Mouse (Mus musculus) spleen, postnatal 14 days (tissue): ENCODE measurements at regions not wholly inside any gene's neighbourhood (a gene's known extent, or its start where the extent isn't known, plus 50 kb on each side); places are given as distances from the start of the nearest gene placed in this dataset.
"Not testable (repeated sequence)": the region's sequence is repeated elsewhere in the genome, so short reads cannot be mapped to it uniquely, and the experiment has no call there.

ENCODE experiments used
- DNase-seq, 2 experiments: peaks; one replicate each; pipeline ENCODE4 v3.0.0; 2021 to 2022; ENCODE audit warnings: low spot score in 2 of 2

DNA sequence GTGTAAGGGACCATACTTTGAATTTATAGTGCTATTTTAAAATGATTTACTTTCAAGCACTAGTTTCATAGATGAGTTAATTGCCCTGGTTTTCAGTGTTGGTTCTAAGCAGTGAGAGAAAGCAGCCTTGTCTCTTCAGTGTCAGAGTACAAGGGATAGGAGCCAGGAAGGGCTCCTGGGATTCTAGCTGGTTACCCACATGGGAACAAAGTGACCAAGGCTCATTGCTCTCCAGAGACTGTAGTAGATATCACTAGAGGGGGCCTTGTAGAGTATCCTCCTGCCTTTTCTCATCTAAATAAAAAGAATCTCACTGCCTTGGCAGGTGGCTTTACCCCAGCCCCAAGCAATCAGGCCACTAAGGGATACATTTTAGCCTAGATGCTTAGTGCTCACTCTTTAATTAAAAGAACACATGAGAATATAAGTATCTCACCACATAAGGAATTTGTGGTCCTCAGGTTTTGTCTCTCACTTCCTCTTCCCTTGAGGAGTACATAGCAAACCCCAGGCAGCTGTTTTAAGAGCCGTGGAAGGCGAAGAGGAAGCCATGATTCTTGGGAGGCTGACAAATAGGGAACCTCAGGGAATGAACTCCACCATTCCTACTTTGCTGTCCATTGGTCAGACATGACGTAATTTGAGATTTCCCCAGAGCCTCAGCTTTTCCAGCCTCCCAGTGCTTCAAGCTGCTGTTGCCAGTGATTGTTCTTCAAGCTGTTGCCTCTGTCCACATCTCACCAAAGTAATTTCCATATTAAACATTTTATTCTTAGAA lies 449.2 kb upstream of the Ube2e3 start:
- DNase-seq, result no peak

DNA sequence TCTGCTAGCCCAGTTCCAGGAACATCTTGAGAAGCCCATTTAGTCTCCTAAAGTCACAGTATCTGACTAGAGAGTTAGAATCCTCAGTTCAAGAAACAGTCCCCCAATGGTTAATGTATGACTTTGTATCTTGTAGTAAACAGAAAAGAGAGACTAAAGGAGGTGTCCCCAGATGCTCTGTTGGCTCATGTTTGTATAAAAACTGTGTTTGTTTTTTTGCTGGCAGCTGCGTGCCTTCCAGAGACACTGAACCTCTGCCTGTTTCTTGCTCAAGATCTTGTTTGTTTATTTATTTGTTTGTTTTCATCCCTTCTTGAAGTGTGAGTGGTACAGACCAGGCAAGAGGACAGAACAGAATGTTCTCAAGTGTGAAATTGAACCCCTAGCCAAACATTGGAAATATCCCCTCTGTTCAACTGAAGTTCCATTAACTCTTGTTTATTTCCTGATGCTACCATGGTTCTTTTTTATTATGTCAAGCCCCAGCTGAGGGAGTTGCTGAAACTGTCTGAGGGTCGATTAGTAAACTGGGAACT lies 451.3 kb upstream of the Ube2e3 start:
- no peak for DNase-seq

DNA sequence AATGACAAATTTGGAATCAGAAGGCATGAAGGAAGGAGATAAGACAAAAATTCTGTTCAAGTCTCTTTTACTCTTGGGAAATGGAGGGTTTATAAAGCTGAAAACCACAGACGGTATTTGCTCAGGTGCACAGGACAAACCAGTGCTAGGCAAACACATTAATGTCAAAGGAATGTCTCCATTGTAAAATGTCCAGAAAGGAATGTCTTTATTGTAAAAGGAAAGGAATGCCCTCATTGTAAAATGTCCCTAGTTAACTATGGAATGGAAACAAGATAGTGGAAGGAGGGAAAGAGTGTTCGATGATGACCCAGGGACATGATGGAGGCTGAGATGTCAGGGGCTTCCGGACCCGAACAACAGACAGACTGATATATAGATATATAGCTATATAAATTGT lies 454.9 kb upstream of the Ube2e3 start:
- no peak for DNase-seq

DNA sequence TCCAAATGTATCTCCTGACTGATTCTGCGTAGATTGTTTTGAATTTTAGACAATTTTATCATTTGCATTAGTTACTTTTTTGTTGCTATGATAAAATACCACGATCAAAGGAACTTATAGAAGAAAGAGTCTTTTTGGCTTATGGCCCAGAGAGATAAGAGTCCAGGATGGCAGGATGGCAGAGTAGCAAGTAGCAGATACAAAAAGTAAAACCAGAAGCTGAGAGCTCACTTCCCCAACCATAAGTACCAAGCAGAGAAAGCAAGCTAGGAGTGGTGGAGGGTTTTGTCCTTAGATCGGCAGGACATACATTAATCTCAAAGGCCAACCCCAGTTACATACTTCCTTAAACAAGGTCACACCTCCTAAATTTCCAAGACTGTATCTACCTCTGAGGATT lies 457.7 kb upstream of the Cwc22 start:
- DNase-seq, result no peak

DNA sequence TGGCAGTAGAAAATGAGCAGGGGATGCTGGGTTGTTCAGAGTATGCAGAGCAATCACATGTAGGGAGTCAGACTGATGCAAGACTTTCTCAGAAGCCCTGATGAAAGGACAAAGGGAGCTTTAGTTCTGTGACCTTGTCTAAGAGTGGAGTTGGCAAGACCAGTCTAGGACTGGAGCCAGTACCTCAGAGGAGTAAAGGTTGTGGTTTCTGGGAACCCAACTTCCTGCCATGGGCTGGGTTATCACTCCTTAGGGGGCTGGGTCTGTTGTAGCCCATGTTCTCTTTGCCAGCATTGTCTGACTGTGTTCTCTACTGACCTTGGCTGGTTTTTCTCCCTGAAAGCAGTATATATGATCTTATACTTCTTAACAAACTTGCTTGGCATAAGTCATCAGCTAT lies 453.1 kb upstream of the Cwc22 start:
- no peak for DNase-seq

DNA sequence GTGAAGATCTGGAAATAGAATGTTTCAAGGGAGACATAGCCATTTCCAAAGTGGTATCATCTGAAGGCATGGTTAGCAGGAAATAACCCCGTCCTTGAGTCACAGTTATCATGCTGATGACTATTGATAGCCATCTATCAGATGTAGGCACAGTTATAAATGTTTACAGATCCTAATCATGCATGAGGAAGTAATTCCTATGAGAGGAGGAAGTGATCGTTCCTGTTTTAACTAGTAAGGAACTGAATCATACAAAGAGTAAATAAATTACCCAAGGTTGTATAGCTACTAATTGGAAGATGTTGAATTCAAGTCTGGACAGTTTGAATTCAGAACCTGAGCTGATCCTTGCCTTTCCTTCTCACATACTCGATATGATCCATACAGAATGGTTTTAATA lies 450.7 kb upstream of the Cwc22 start:
- no peak for DNase-seq

DNA sequence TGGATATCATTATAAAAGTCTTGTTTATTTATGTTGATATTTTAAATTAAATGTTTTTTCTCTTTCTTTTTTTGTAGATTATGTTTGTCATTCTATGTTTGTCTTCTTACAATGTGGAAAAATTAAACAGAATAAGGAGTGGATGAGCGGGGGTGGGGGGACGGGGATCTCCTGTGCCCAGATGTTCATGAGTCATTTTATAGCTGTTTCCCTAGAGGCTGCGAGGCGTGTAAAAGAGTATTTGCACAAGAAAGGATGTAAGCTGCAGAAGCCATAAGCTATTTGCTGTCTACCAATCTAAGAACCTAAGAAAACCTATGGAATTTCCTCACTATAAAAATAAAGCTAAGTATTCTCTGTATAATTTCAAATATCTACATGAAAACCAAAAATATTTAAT lies 446.9 kb upstream of the Cwc22 start:
- no peak for DNase-seq

DNA sequence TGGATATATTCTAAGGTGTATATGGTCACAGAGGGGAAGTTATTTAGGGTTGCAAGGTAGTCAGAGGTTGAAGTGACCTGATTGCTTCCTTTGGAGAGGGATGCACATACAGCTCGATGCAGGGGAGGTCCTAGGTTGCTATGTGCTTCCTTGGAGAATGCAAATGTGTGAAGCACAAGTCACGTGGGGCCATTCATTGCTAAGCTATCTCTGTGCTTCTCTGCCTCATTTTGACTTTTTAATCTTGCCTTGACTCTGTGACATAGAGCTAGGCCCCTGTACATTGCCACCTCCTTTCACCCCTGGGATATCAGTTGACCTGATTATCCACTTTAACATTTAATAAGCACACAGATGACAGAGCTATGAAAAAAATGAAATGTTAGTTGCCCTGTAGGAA lies 446.2 kb upstream of the Cwc22 start:
- DNase-seq, result no peak

DNA sequence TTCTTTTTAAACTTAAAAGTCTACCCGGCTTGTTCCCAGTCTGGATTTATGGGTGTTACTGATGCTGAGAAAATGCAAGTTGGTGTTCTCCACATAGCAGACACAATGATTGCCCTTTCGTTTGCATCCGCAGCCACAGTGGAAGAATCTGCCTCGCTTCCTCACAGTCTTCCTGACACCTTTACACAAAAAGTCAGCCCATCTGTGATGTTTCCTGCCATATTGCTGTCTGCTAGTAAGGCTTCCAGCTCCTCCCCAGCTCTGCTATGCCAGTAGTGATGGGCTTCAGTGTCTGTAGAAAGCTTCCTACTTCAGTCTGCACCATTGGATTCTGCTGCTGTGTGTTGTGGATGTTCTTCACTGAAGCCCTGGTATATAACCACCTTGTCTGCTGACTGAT lies 441.8 kb upstream of the Cwc22 start:
- no peak for DNase-seq

DNA sequence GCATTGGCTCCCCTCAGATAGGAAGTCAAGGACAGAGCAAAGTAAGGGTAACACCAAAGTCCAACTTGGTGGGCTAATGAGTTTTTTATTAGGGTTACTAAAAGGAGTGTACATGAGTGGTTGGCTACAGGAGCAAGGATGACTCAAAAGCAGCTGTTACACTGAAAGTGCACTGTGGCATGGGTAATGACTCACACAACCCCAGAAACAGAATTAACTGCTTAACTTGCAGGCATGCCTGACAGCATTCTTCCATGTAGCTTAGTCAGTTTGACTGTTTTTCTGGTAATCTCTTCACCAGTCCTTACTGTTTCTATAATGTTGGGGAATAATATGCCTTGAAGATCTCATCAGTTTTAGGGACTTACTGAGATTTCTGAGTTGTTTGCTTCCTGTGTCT lies 435.1 kb upstream of the Cwc22 start:
- DNase-seq, result no peak

DNA sequence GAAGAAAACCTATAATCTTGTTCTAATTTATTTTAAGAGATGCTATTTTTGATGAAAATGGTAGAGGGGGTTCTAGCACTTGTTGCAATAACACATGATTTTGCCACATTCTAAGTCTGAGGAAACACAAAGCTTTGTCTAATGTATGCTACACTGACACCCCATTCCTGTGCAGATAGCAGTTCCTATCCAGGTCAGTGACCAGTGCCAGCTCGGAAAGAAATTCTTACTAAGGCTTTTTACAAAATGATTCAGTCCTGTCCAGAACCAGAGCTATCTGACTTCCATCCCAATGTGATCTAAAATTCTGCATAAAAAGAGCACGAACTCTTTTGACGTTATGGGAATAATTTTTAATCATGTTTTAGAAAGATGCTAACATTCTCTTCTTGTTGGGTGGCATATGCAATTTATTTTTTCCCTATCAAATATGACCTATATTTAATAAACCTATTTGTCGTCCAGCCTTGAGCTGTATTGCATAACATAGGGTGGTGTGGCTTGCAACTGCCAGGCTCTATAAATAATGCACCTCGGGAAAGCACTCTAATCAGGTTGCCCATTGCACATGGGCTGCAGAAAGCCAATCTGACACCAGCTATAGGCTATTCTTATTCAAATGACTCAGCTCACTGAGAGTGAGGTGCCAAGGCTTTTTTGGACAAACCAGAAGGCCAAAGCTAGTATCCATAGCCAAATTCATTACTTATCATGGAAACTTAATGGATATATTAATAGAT lies 385.7 kb upstream of the Cwc22 start:
- DNase-seq, result no peak

DNA sequence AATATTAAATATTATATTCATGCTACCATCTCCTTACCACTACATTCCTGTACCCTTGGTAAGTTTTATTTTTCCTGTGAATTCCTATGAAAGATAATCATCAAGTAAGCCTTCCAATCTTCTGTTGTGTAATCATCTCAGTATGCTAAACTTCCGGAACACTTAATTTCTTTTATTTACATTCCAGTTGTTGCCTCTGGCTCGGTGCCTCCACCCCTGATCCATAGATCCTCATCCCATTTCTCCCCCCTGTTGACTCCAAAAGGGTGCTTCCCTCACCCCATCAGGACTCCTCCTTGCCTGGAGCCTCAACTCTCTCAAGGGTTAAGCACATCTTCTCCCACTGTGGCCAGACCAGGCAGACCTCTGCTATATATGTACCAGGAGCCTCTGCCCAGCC lies 379.9 kb upstream of the Cwc22 start:
- DNase-seq, result no peak

DNA sequence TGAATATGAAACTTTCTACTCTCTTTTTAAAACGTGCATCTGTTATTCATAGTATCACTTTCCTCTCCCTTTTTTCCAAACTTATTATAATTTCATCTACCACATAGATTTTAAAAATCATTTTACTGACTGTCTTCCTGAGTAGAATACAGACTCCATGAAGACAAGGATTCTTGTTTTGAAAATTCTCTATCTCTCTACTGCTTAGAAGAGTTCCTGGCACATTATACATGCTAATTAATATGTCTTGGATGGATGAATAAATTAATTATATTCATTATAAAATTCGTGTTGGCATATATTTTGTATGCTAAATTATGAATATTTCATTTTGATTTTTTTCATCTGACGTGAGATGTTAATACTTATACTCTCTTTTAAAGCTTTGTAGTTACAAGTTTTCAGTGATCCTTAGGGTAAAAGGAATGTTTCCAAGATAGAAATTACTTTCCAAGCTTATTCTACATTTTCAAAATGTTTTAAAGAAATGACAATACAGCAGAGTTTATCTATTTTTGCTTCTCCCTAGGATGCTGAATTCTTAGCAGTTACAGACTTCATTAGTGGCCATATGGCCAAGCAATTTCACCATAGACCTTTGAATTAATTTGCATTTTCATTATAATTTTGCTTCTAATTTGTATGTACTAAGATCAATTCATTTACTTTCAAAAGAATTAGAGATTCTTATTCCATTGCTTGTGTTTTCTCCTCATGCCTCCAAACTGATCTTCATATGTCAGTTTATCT lies 376.2 kb upstream of the Cwc22 start:
- DNase-seq, result no peak

DNA sequence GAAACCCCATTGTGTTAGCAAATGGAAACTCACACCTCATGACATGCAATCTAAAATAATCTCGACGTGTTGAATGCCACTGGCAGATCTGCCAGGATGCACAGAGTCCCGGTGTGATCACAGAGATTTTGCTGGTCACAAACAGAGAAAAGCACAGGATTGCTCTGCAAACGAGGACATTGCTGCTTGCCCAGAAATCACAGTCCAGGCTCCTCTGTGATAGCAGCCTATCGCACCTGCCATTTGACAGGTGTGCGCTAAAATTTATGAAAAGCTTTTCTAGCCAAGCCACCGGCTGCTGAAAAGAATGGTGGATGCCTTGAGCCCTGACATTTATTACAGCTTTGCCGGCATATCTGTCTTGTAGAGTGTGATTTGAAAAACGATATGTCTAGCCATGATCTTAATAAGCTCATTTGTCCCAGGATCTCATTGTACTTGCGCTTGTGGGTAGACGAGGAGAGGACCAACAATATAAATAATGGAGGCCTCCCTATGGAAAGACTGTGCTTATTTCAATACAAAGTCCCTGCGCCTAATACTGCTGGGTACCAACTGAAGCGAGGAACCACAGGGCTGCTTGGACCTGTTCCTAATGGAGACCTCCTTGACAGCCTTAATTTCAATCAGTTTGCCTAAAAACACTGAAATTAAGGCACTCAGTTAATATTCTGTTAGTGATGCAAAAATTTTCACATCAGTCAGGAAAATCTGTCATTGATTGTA lies 365.8 kb upstream of the Cwc22 start:
- no peak for DNase-seq

DNA sequence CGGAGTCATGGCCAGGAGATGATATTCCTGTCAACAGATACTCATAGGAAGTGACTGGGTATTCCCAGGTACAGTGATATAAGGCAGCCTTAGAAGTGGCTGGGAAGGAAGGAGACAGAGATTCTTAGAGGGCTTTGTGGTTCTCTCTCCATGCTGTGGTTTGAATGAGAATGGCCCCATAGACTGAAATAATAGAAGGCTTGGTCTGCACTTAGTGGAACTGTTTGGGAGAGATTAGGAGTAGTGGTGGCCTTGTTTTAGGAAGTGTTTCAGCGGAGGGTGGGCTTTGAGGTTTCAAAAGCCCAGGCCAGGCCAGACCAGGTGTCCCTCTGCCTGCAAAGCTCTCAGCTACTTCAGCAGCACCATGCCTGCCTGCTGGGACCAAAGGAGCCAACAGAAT lies 363.2 kb upstream of the Cwc22 start:
- DNase-seq, result no peak

DNA sequence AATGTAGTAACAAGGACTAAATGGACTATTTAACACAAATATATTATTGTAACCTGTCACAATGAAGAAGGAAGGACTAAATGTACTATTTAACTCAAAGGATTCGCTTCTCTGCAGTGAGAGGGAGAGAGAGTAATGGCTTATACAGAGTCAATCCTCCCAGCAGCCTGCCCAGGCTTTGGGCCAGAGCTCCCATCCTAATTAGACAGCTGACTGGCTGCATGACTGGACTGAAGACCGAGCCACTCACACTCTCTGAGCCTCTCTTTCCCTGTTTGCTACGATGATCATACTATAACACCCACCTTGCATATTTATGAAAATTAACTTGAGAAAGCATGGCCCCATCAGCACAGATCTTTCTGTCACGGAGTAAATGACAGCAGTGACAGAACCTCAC lies 360.7 kb upstream of the Cwc22 start:
- no peak for DNase-seq

DNA sequence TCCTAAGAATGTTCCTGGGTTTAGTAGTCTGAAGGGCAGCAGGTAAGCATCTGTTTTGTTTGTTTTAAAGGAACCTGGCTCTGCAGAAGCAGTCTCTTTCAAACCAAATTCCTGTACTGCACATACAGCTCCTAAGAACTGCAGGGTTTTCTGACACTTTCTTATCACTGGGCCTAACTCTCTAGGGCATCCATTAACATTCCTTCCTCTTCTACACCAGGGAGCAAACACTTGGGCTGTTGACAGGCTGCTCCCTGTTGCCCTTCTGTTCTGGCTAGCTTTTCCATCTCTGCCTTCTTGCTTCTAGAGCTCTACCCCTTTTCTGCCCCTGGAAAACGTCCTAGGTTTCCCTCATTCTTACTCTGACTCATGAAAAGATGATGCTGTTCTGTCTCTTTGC lies 345.5 kb upstream of the Cwc22 start:
- DNase-seq, result no peak

DNA sequence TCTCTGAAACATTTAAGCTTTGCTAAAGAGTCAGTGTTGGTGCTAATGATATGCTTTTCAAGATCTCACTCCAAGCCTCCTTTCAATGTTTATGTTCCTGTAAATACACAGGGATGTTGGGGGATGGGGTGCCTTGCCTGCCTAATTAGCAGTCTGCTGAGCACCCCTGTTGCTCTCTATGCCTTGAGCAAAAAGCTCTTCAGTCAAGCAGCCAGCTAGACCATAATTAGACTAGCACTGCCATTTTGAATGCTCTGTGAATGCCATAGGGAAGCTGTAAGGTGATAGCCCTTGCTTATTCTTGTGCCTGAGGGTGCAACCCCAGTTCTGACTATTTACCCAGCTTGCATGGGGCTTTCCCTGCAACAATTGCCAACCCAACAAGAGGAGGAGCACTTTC lies 338.6 kb upstream of the Cwc22 start:
- no peak for DNase-seq

DNA sequence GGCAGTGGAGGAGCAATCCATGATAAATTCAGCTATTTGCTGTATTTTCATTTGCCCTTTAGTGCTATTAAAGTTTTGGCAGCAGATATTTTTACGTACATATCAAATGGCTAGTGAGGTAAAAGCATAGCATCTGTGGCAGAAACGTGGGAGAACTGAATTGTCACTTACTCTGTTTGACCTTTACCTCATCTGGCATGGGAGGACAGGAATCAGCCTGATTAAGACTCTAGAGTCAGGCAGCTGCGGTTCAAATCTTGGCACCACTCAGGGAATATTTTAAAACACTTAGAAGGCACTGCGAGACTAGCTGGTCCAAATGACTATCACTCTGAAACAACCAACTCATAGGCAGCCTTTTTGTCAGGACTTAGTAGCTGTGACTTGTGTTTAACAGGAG lies 337.4 kb upstream of the Cwc22 start:
- no peak for DNase-seq

DNA sequence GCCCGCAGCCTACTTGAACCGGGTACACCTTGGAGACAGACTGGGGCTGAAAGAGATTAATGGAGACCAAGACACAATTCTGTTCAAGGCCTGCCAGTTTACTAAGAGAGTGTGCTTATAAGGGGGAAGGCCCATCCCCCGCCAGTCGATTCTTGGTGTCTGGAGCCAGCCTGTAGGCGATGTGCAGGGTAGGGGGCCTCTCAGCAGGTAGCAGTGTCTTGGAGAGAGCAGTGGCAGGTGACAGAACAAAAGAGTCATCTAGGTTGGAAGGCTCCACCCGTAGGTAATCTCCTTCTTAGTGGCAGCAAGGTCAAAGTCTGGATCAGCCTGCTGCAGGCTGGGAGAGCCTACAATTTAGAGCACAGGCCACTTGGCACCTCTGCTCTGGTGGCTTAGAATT lies 335.7 kb upstream of the Cwc22 start:
- not testable (repeated sequence) for DNase-seq

DNA sequence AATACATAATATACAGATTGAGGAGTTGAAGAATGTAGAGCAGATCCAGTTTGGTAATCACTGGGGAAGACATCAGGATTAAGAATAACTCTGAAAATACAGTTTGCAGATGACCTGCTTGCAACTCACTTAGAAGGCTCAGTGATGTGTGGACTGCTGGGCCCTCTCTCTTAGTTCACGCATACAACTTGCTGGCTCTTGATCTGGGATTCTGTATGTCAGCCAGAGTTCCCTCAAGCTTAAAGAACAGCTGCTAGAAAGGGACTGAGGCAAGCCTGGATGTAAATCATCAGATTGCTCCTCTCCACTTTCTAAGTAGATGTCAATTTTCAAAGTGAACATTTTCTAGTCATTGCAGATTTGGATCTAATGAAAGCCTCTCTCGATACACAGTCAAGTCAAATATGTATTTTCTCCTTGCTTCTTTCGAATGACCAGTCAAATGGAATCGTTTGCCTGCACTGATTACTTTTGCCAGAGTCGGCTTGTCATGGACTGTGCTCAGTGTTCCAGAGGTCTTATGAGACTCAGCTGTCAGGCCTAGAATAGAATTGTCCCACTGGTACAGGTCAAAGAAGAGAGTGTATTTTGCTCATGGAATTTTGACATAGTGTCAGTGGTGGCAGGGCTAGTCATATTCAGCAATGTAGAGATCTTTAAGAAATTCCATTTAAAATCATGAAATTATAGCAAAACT lies 334.2 kb upstream of the Cwc22 start:
- no peak for DNase-seq
